Mouse (Mus musculus) E14TG2a.4 (cell line): Measurements from ENCODE around the gene Phf2.

Experiments
- CTCF ChIP-seq: conservative IDR thresholded peaks from 2 replicates; pipeline ENCODE4 v1.5.1; 2014; ENCODE audit warnings: low read length
- NANOG ChIP-seq: IDR thresholded peaks from 2 replicates; pipeline ENCODE4 v1.6.1; 2014; ENCODE audit warnings: borderline replicate concordance, low read length, mixed read lengths
- POU5F1 ChIP-seq: IDR thresholded peaks from 2 replicates; pipeline ENCODE4 v1.6.1; 2014; ENCODE audit warnings: low read length, borderline replicate concordance

GRCm38 (mm10) chr13:48768109-48768508 is 102.8 kb downstream of the Phf2 start:
- TF ChIP-seq CTCF (no peak), POU5F1 (no peak), NANOG (no peak)
